Comparison of ENCODE assay signal across 15 mouse cellular contexts in genomic region chr17:82904961-82905360, GRCm38 (mm10).
"Had no signal": no experiment of that assay in that cellular context is flagged by ENCODE, and none has a peak within 500 bp of the region (broad histone marks: within the 10 kb centered on the region; RNA-seq: fewer than 3 reads in every experiment).

No protein-coding gene starts in this region.

- DNase-seq: kidney, postnatal 10 days; kidney, postnatal 36 days; layer of hippocampus, postnatal 36 days; left cerebral cortex, postnatal 4 days; liver, postnatal 0 days; lung, embryonic 14.5 days; thymus, adult 18-20 months; thymus, postnatal 36 days had no signal

- H3K27me3 ChIP-seq: kidney, embryonic 15.5 days; limb, embryonic 12.5 days; limb, embryonic 15.5 days; midbrain, embryonic 12.5 days had no signal

- H3K4me1 ChIP-seq: limb, embryonic 12.5 days; limb, embryonic 15.5 days; midbrain, embryonic 12.5 days had no signal

- H3K27ac ChIP-seq: kidney, embryonic 15.5 days; left cerebral cortex, adult 2 months; limb, embryonic 12.5 days; limb, embryonic 15.5 days; liver, embryonic 14.5 days; macrophage; midbrain, embryonic 12.5 days had no signal

- H3K36me3 ChIP-seq: kidney, embryonic 15.5 days; limb, embryonic 12.5 days; limb, embryonic 15.5 days; midbrain, embryonic 12.5 days had no signal

- H3K9me3 ChIP-seq: kidney, embryonic 15.5 days; limb, embryonic 15.5 days; midbrain, embryonic 12.5 days had no signal

- H3K4me3 ChIP-seq: kidney, embryonic 15.5 days; left cerebral cortex, adult 2 months; limb, embryonic 12.5 days; limb, embryonic 15.5 days; midbrain, embryonic 12.5 days had no signal
